Mouse (Mus musculus) kidney, postnatal 4 days (tissue): ENCODE data around the gene Manbal.

Experiments used
- DNase-seq, 2 experiments: peaks; one replicate each; pipeline ENCODE4 v3.0.0; 2021; ENCODE audit warnings: mixed read lengths in 2 of 2

Gene Manbal

GRCm38 (mm10) chr2:157418206-157418605 is 50.8 kb downstream of the Manbal start, which contains the start of gene Src:
Gene Src, plus strand, starts transcription at chr2:157418444.
- DNase-seq, result no peak

GRCm38 (mm10) chr2:157418609-157419071 is 51.2 kb downstream of the Manbal start:
- peak in 1 of 2 experiments; percentile 51 for DNase-seq

- no peak for DNase-seq
These were observed 52.1 kb downstream of the Manbal start for GRCm38 (mm10) chr2:157419506-157419905.

GRCm38 (mm10) chr2:157420404-157420803 is 53.0 kb downstream of the Manbal start:
- DNase-seq, result no peak

GRCm38 (mm10) chr2:157422062-157422655 is 54.8 kb downstream of the Manbal start:
- DNase-seq, result no peak

GRCm38 (mm10) chr2:157422854-157423705 is 55.7 kb downstream of the Manbal start:
- peak; percentile 76 to 86 for DNase-seq

GRCm38 (mm10) chr2:157423706-157424125 is 56.3 kb downstream of the Manbal start:
- DNase-seq, result no peak

GRCm38 (mm10) chr2:157424126-157424903 is 56.9 kb downstream of the Manbal start:
- peak; percentile 67 to 77 for DNase-seq

GRCm38 (mm10) chr2:157424904-157425642 is 57.7 kb downstream of the Manbal start:
- DNase-seq, result peak in 1 of 2 experiments; percentile 48

GRCm38 (mm10) chr2:157425643-157425988 is 58.2 kb downstream of the Manbal start:
- no peak for DNase-seq

- peak in 1 of 2 experiments; percentile 45 for DNase-seq
These were observed 58.8 kb downstream of the Manbal start for GRCm38 (mm10) chr2:157426171-157426570.

GRCm38 (mm10) chr2:157427164-157427563 is 59.8 kb downstream of the Manbal start:
- DNase-seq, result no peak

GRCm38 (mm10) chr2:157428351-157429139 is 61.2 kb downstream of the Manbal start:
- no peak for DNase-seq

GRCm38 (mm10) chr2:157429735-157430134 is 62.3 kb downstream of the Manbal start:
- no peak for DNase-seq

GRCm38 (mm10) chr2:157430667-157431429 is 63.5 kb downstream of the Manbal start:
- DNase-seq, result peak in 1 of 2 experiments; percentile 39

GRCm38 (mm10) chr2:157431912-157432311 is 64.5 kb downstream of the Manbal start:
- DNase-seq, result no peak

GRCm38 (mm10) chr2:157432476-157432875 is 65.1 kb downstream of the Manbal start:
- DNase-seq, result no peak

GRCm38 (mm10) chr2:157434041-157434440 is 66.6 kb downstream of the Manbal start:
- DNase-seq, result no peak

GRCm38 (mm10) chr2:157434497-157434896 is 67.1 kb downstream of the Manbal start:
- DNase-seq, result peak; percentile 64 to 78

- DNase-seq, result no peak
These were observed 69.1 kb downstream of the Manbal start for GRCm38 (mm10) chr2:157436496-157436895.

- DNase-seq, result no peak
These were observed 69.7 kb downstream of the Manbal start for GRCm38 (mm10) chr2:157437123-157437522.
